Mouse (Mus musculus): ENCODE data around the gene Hoxb8.

Gene Hoxb8

GRCm38 (mm10) chr11:96268031-96268745 lies 13.5 kb upstream of the Hoxb8 start:
- DNase-seq (ENCODE audit: low read depth, low spot score): no peak

GRCm38 (mm10) chr11:96269869-96270268 lies 11.8 kb upstream of the Hoxb8 start:
- no peak for DNase-seq (ENCODE audit: low read depth, low spot score)

DNA sequence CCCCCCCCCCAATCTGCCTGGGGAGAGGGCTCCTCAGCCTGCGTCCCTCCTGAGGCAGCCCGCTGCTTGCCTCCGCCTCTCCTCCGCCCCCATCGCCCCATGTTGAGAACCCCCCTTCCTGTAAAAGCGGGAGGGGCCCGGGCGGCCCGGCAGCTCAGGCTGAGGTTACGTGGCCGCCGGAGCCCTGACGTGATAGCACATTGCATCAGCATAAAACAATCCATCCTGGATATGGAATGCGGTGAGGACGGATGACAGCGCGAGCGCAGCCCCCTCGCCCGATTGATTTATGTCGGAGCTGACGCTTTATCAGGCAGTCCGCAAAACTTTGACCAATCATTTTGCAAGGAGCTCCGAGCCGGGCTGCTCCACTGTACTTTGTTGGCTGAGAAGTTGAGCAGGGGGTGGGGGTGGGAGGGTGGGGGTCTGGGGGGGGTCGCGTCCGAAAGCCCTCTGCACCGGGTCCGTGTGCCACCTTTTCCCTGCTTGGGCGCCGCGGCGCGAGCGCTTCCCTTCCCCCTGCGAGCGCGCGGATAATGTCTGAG lies 10.6 kb upstream of the Hoxb8 start, which contains the start of gene Hoxb9:
Hoxb9 (plus strand) TSS at position 462 of the 545 bp plus-strand sequence.
- no peak for DNase-seq (ENCODE audit: low read depth, low spot score)

DNA sequence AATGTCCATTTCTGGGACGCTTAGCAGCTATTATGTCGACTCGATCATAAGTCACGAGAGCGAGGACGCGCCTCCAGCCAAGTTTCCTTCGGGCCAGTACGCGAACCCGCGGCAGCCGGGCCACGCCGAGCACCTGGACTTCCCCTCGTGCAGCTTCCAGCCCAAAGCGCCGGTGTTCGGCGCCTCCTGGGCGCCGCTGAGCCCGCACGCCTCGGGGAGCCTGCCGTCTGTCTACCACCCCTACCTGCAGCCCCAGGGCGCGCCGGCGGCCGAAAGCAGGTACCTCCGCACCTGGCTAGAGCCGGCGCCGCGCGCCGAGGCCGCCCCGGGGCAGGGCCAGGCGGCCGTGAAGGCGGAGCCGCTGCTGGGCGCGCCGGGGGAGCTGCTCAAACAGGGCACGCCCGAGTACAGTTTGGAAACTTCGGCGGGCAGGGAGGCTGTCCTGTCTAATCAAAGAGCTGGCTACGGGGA lies 10.1 kb upstream of the Hoxb8 start:
- no peak for DNase-seq (ENCODE audit: low read depth, low spot score)

- DNase-seq (ENCODE audit: low read depth, low spot score): no peak
These were observed 9.4 kb upstream of the Hoxb8 start for GRCm38 (mm10) chr11:96272024-96272921.

DNA sequence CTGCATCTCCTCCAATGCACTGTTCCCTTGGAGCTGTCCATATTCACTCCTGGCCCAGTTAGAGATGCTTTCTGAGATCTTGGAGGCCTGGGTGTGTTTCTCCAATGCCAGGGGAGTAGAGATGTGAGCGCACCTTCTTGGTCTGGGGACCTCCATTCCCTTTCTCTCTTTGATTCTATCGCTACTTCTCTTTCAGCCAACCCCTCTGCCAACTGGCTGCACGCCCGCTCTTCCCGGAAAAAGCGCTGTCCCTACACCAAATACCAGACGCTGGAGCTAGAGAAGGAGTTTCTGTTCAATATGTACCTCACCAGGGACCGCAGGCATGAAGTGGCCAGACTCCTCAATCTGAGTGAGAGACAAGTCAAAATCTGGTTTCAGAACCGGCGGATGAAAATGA lies 7.3 kb upstream of the Hoxb8 start:
- no peak for DNase-seq (ENCODE audit: low read depth, low spot score)

DNA sequence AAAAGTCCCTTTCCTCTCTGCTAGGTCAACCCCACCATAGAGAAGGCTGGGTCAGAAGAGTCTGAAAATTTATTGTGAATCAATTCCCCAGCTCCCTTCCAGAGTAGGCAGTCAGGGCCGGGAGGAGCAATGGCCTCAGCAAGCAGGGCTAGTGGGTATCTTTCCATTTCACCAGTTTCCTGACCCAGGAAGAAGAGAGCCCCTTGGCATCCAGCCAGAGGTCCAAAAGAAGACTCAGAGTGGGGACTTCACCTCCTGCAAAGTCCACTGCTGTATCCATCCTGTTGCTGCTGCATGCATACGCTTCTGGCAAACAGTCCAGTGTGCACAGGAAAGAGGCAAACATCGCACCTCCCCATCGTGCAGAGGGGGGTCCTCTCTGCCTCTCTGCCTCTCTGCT lies 5.8 kb upstream of the Hoxb8 start:
- no peak for DNase-seq (ENCODE audit: low read depth, low spot score)

DNA sequence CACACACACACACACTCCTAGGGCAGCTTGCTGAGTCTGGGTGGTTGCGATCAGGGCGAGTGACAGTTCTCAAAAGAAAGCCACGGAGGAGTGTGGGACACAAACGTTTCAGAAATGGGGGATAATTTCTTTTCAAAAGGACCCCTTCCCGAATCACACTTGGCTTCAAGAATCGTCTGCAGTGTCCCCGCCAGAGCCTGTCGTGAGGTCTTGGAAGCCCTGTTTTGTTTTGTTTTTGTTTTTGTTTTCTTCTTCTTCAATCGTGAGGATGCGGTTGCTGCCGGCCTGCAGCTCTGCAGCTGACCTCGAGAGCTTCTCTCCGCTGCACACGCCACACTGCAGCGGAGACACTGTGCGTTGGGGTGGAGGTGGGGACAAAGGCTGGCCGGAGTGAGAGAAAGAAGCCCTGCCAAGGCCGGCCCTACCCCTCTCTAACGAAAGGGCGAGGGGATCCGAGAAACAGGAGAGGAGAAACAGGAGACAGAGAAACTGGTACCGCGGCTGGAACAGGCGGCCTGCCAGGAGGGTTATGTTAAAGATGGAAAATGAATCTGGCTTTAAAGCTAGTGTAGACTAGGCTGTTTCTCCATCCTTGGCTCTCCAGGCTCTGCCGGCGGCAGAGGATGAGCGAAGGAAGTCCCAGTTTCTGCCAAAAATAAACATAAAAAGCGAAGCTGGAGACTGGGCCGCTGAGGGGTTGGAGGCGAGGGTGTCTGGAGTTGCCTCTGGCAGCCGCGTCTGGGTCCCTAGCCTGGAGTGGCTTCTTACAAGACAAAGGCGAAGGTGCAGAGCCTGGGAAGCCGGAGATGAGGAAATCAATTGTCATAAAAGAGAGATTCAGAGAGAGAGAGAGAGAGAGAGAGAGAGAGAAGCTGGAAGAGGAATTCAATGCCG lies 4.3 kb upstream of the Hoxb8 start:
- no peak for DNase-seq (ENCODE audit: low read depth, low spot score)

DNA sequence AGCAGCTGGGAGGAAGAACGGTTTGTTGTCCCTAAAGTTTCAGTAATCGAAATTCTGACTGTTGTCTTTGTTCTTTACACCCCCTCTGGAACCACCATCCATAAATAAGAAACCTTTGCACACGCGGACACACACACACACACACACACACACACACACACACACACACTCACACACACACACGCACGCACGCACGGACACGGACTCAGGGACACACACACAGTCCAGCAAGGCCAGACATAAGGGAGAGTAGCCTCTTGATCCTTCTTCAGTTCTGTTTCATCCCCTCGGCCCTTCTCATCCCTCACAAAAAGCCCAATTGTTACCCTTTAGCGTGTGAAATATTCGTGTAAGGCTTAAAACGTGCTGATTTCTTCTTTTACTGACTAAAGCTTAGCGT lies 3.4 kb upstream of the Hoxb8 start:
- DNase-seq (ENCODE audit: low read depth, low spot score): no peak

DNA sequence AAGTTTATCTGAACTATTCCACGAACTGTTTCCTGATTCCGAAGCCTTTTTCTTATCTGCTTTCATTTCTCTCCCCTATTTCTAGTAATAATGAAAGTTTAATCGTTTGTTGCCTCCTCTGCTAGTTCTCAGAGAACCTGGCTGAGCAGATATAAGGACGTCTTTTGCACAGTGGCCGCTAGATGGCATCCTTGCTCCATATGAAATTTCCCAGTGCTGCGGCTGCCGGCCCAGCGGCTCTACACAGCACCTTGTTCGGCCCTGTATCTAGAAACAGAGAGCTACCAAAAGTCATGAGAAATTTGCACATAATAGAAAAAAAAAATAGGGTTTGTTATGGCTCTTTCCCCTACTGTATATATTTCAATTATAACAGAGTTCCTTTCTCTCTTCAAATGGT lies 2.9 kb upstream of the Hoxb8 start:
- DNase-seq (ENCODE audit: low read depth, low spot score): peak; percentile 63

GRCm38 (mm10) chr11:96279421-96280233 lies 2.1 kb upstream of the Hoxb8 start:
- no peak for DNase-seq (ENCODE audit: low read depth, low spot score)

DNA sequence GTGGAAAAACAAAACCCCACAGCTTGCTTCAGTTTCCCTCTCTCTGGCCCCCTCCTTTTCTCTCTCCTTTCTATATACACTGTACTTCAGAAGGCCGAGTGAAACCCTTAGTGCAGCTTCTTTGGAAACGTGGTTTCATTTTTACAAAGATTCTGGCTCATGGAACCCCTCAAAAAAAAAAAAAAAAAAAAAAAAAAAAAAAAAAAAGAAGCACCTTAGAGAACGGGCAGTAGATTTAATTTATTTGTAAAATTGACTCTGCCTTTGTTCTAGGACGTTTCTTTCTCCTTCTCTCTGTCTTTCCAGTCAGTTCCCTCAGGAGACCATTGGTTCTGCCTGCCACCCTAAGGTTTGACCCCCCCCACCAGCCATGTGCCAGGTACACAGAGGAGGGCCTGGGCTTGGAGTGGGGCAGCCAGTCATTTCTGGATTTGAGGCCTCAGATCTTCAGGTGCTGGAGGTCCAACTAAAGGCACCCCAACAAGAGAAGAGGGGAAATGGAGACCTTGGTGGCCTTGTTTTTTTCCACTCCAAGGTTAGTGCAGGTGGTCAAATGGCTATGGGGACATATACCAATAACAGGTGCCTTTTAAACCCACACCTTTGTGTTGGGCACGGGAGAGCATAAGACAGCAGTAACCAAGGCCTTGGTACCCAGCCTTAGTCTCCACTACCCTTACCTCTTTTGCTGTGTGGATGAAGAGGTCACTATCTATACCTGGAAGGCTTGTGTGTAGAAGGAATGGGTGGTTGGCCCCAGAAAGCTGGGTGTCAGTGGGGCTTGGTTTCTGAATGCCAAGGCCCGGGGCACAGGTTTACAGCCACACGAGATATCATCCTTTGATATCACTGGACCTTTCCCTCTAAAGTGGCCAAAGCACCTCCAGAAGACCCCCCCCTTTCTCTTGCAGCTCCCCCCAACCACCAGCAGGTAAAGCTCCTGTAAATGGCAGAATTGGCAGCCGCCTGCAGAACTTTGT lies 1.0 kb upstream of the Hoxb8 start:
- DNase-seq (ENCODE audit: low read depth, low spot score): no peak

- DNase-seq (ENCODE audit: low read depth, low spot score): no peak
These were observed 309 bp upstream of the Hoxb8 start for GRCm38 (mm10) chr11:96281396-96281795.

DNA sequence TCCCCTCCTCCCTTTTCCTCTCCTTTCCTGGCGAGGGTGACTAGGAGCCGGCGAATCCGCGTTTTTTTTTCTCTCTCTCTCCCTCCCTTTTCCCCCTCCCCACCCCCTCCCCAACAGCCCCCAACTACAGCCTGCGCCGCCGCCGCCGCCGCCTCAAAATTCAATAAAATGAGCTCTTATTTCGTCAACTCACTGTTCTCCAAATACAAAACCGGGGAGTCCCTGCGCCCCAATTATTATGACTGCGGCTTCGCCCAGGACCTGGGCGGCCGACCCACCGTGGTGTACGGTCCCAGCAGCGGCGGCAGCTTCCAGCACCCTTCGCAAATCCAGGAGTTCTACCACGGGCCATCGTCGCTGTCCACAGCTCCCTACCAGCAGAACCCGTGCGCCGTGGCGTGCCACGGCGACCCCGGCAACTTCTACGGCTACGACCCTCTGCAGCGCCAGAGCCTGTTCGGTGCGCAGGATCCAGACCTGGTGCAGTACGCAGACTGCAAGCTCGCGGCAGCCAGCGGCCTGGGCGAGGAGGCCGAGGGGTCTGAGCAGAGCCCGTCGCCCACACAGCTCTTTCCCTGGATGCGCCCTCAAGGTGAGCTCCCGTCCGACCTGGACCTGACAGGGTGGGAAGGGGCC lies 1.2 kb downstream of the Hoxb8 start:
- DNase-seq (ENCODE audit: low read depth, low spot score): no peak

- no peak for DNase-seq (ENCODE audit: low read depth, low spot score)
These were observed 2.5 kb downstream of the Hoxb8 start for GRCm38 (mm10) chr11:96284041-96284749.

DNA sequence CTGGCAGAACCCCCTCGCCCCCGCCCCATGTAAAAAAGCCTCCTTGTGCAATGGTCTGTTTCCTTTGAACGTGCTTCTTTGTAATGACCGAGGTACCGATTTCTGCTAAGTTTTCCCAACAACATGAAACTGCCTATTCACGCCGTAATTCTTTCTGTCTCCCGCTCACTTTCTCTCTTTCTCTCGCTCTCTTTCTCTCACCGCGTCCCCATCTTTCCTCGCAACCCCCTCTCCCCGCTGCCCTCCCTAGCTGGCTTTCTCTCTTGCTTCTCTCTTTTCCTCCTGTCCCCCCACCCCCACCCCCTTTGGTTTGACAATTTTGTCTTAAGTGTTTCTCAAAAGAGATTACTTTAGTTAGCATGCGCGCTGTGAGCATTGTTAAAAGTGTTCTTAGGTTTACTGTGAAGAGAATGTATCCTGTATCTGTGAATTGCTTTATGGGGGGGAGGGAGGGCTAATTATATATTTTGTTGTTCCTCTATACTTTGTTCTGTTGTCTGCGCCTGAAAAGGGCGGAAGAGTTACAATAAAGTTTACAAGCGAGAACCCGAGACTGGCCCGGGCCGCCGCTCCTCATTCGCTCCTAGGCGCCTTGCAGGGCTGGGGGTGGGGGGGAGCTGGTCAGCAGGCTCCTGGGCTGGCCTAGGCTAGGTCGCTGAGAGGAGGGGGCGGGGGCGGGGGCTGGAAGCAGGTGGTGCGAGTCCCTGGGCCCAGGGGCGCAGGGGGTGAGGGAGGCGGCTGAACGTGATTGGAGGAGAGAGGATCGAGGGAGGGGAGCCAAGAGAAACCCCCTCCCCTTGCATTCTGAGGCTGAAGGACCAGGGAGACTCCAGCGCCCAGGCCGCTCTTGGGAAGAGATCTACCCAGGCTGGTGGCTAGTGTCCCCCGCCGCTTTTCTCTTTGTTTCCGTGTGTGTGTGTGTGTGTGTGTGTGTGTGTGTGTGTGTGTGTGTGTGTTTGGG lies 3.3 kb downstream of the Hoxb8 start:
- DNase-seq (ENCODE audit: low read depth, low spot score): no peak
